Mouse (Mus musculus) heart, embryonic 12.5 days (tissue): ENCODE results near the gene Zfp119a. TPM values are rescaled to one million over a fixed set of nuclear protein-coding genes. Genes with fewer than 3 reads are reported as not detected.
"Not testable (repeated sequence)": the region's sequence is repeated elsewhere in the genome, so short reads cannot be mapped to it uniquely, and the experiment has no call there.

ENCODE experiments used
- ATAC-seq: fragments of 200-750 bp; cut with Nextera tagmentation; 2 replicates; pipeline ENCODE4 v1.8.0; 2017; ENCODE audit warnings: moderate TSS enrichment, moderate library complexity; ENCODE audit not compliant: insufficient number of reproducible peaks, low FRiP score
- H3K27ac ChIP-seq: fragments of 300-500 bp; sonication (generic); 2 replicates; pipeline ENCODE4 v1.5.1; 2016; ENCODE audit warnings: mild to moderate bottlenecking, moderate library complexity; ENCODE audit not compliant: poor library complexity, severe bottlenecking
- H3K27me3 ChIP-seq: fragments of 300-500 bp; sonication (generic); replicated peaks from 2 replicates; pipeline ENCODE4 v1.6.1; 2016; ENCODE audit warnings: mild to moderate bottlenecking, moderate library complexity
- H3K36me3 ChIP-seq: fragments of 300-500 bp; sonication (generic); 2 replicates; pipeline ENCODE4 v1.6.1; 2016; ENCODE audit warnings: mild to moderate bottlenecking, moderate library complexity
- H3K4me1 ChIP-seq: fragments of 300-500 bp; sonication (generic); replicated peaks from 2 replicates; pipeline ENCODE4 v1.6.1; 2016; ENCODE audit warnings: mild to moderate bottlenecking
- H3K4me2 ChIP-seq: fragments of 300-500 bp; sonication (generic); 2 replicates; pipeline ENCODE4 v1.6.1; 2016; ENCODE audit warnings: mild to moderate bottlenecking, moderate library complexity
- H3K4me3 ChIP-seq: fragments of 300-500 bp; sonication (generic); 2 replicates; pipeline ENCODE4 v1.5.1; 2016; ENCODE audit warnings: mild to moderate bottlenecking
- H3K9ac ChIP-seq: fragments of 300-500 bp; sonication (generic); 2 replicates; pipeline ENCODE4 v1.6.1; 2016; ENCODE audit warnings: mild to moderate bottlenecking, moderate library complexity
- H3K9me3 ChIP-seq: fragments of 300-500 bp; sonication (generic); replicated peaks from 2 replicates; pipeline ENCODE4 v1.6.1; 2016; ENCODE audit warnings: mild to moderate bottlenecking, moderate library complexity
- WGBS: fragments of 180-500 bp; shearing (Covaris S2); methylation state at CpG from one replicate; pipeline ENCODE4 v1.1.7; 2016; 5-methylcytosine and 5-hydroxymethylcytosine counted together
- polyA plus RNA-seq: library from polyadenylated mRNA; unstranded; fragments of >200 nt; fragmentation: Nextera tagmentation; extraction: Ambion mirVana; gene quantifications from 2 replicates; pipeline ENCODE4 v1.2.1, GENCODE M21; 2016

Gene Zfp119a
- polyA plus RNA-seq = 6.3 and 7.4 TPM in 2 replicates

DNA sequence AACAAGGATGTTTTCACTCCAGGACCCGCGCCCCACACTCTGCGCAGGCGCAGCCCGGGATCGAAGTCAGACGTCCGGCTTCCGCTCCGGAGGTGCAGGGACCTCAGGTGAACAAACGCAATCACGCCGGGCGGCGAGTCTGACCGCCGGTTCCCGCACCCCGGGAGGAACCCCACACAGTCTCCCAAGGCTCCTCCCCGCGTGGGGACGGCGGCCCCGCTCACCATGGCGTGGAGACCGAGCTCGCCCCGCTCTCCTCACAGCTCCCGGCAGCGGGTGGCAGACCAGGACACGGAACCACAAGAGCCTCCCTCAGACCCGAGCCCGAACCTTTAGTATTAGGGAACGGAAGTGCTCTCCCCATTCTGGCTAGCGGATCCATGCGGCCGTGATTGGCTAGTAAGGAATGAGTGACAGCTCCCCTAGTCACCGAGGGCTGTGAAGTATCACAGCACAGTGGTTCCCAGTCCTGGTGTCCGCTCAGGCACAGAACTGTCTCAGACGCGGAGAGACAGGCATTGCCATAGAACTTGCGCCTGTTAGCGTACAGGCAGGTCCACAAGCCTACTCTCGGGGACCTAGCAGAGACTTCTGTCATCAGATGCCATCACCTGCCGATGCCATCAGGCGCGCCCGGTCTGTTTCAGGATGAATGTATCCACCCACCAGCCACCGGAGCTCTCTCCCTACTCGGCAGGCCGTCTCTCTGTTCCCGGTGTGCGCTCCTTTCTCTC lies at the start of gene Zfp119a:
Gene Zfp119a, minus strand, starts transcription at position 295 of the 734 bp plus-strand sequence.
- peak within 1 kb of the TSS; percentile 82 for H3K9ac ChIP-seq
- H3K4me1 ChIP-seq, H3K9me3 ChIP-seq, H3K36me3 ChIP-seq, H3K27me3 ChIP-seq: not testable (repeated sequence)
- WGBS = under 1% methylated on average over 44 of the region's 53 CpGs
- peak within 1 kb of the TSS; percentile 58 for H3K4me3 ChIP-seq
- H3K27ac ChIP-seq = peak within 1 kb of the TSS; percentile 81
- H3K4me2 ChIP-seq = peak within 1 kb of the TSS; percentile 67
- peak; percentile 99 for ATAC-seq

DNA sequence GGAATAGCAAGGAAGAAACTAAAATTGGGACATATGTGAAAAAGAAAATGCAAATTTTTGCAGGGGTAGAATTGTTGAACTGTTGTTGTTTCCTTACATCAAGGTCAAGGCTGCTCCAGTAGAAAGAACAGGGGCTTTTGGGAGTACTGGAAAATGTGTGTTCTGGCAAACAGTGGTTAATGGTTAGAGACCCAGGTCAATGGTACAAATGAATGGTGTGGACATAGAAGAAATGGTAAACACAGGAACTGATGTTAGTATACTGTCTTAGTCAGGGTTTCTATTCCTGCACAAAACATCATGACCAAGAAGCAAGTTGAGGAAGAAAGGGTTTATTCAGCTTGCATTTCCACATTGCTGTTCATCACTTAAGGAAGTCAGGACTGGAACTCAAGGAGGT lies 27.9 kb upstream of the Zfp119a start:
- Histone ChIP-seq H3K9ac (no peak overlapping the region), H3K36me3 (no peaks in the 10 kb centered on the region), H3K9me3 (no peaks in the 10 kb centered on the region), H3K4me1 (no peaks in the 10 kb centered on the region), H3K4me2 (no peak overlapping the region), H3K27ac (no peak overlapping the region), H3K27me3 (no peaks in the 10 kb centered on the region), H3K4me3 (no peak overlapping the region)
- ATAC-seq = no peak

DNA sequence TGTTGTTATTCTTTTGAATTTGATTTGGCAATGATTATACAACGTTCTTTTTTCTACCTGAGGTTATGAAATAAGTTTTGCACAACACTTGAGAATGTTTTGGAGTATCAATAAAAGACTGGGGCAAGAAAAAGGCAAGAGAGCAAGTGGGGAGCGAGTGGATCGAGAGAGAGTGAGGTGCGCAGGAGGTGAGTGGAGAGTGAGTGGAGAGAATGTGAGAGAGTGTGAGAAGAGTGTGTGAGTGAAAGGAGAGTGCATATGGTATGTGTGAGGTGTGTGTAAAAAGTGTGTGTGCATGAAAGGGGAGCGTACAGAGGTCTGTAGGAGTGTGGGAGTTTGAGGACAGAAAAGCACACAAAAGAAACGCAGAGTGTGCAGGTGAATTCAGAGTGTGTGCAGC lies 25.4 kb upstream of the Zfp119a start:
- Histone ChIP-seq H3K36me3 (0 out of 2 replicates have a peak, but pooled peaks cover under 1% of the 10 kb centered on the region), H3K27ac (no peak overlapping the region), H3K4me3 (no peak overlapping the region), H3K27me3 (no peaks in the 10 kb centered on the region), H3K4me1 (no peaks in the 10 kb centered on the region), H3K9me3 (0 out of 2 replicates have a peak, but pooled peaks cover 4% of the 10 kb centered on the region), H3K4me2 (no peak overlapping the region), H3K9ac (no peak overlapping the region)
- no peak for ATAC-seq
- WGBS = 66% methylated on average over 6 of the region's 6 CpGs

DNA sequence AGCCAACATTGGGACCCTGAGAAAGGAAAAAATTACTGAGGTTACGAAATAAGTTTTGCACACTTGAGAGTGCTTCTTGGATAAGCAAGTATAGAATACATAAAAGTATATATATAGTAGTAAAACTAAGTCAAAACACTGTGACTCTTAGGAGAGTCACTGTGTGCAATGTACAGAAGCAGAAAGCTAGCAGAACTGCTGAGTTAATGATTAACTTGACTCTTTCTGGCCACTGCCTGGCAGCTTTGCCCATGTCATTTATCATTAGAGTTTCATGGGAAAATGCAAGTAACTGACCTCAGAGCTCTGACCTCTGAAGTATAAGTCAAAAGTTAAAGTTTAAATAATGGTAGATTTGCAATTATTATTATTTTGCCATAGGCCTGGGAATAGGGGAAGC lies 25.0 kb upstream of the Zfp119a start:
- H3K9me3 ChIP-seq = 0 out of 2 replicates have a peak, but pooled peaks cover 4% of the 10 kb centered on the region
- H3K4me2 ChIP-seq = no peak overlapping the region
- no peak overlapping the region for H3K4me3 ChIP-seq
- H3K9ac ChIP-seq = no peak overlapping the region
- no peak overlapping the region for H3K27ac ChIP-seq
- ATAC-seq = no peak
- 73% methylated on average over 1 of the region's 1 CpGs for WGBS
- 0 out of 2 replicates have a peak, but pooled peaks cover 3% of the 10 kb centered on the region for H3K36me3 ChIP-seq
- H3K4me1 ChIP-seq = no peaks in the 10 kb centered on the region
- no peaks in the 10 kb centered on the region for H3K27me3 ChIP-seq

DNA sequence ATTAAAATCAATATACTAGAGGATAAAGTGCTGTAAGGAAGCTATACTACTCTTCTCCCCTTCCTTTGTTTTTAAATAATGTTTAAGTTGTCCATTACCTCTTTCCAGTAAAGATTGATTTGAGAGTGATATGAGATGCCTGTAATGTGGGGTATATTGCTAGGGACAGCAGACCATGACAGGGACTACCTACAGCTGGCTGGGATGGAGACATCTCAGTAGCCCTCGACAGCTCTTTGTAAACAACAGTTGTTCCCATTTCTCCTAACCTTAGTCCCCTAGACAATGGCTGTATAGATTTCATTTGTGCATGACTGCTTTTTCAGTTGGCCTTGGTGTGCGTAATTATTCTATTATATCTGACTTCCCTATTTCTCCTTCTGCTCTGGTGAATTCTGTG lies 24.4 kb upstream of the Zfp119a start:
- no peak for ATAC-seq
- Histone ChIP-seq H3K9ac (no peak overlapping the region), H3K4me3 (no peak overlapping the region), H3K4me2 (no peak overlapping the region), H3K27ac (no peak overlapping the region), H3K27me3 (no peaks in the 10 kb centered on the region), H3K9me3 (peaks cover 6% of the 10 kb centered on the region), H3K4me1 (no peaks in the 10 kb centered on the region), H3K36me3 (peaks cover 7% of the 10 kb centered on the region)
- WGBS = 64% methylated on average over 2 of the region's 2 CpGs

DNA sequence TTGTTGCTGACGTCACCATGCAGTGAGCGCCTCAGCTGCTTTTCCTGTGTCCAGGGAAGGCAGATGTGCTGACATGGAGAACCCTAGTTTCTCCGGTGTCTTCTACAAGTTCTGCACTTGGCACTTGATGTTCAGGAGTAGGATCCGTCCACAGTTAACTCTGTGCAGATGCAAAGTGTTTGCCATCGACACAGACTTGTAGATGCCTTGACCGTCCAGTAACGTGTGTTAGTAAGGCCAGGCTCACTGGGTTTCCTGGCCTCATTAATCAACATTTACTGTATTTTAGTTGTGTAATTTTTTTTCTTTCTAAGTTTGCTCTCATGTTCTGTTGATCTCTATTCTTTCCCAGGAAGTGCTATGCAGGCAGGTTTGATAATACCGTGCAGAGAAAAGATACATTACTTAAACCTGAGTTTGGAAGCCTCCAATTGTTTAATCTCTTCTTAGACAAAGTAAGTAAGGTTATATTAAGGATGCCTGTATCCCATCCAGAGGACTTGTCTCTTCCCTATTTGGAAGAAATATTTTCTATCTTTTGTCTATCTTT lies 13.8 kb upstream of the Zfp119a start:
- Histone ChIP-seq H3K4me2 (peak overlapping the region; percentile 57), H3K36me3 (peaks cover 12% of the 10 kb centered on the region), H3K27ac (peak overlapping the region; percentile 68; the same call in 1 of the 2 replicates), H3K4me3 (peak overlapping the region; percentile 58), H3K9ac (peak overlapping the region; percentile 54; the same call in 1 of the 2 replicates)
- ATAC-seq, H3K4me1 ChIP-seq, H3K9me3 ChIP-seq, H3K27me3 ChIP-seq: not testable (repeated sequence)
- WGBS = 14% methylated on average over 6 of the region's 8 CpGs

DNA sequence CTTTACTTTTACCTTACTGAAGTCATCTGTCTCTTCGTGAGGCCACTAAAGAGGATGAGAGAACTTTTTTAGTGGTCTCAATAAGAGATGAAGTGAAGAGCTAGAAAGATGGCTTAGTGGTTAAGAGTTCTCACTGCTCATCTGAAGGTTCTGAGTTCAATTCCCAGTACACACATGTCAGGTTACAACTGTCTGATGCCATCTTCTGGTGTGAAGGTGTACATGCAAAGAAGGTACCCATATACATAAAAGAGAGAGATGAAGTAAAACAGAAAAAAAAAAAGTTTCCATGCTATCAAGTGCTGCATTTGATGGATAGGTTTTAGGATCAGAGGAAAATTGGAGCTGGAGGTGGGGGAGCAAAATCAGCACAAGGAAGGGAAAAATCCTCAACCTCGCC lies 6.2 kb upstream of the Zfp119a start:
- no peaks in the 10 kb centered on the region for H3K4me1 ChIP-seq
- H3K27ac ChIP-seq = no peak overlapping the region
- no peak for ATAC-seq
- peaks cover 7% of the 10 kb centered on the region for H3K27me3 ChIP-seq
- H3K36me3 ChIP-seq = no peaks in the 10 kb centered on the region
- H3K9ac ChIP-seq = no peak overlapping the region
- no peak overlapping the region for H3K4me3 ChIP-seq
- H3K9me3 ChIP-seq = no peaks in the 10 kb centered on the region
- H3K4me2 ChIP-seq = no peak overlapping the region
- WGBS = 46% methylated on average over 2 of the region's 2 CpGs

DNA sequence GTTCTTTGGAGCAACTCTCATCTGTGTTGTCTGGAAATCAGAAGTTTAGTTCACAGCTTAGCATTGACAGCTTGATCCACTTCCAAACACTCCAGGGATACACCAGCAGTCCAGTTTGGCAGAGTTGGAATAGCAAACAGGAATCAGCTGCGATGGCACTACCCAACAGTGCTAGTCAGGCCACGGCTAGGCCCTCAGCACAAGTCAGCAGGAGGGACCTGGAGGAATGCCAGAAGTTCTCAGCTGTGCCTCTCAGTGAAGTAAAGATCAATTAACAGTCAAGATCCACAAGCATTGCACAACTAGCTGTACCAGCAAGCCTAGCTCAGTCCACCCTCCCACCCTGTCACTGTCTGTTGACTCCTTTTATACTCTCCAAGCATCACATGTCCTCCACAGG lies 4.9 kb upstream of the Zfp119a start:
- Histone ChIP-seq H3K36me3 (no peaks in the 10 kb centered on the region), H3K27me3 (peaks cover 7% of the 10 kb centered on the region), H3K4me2 (no peak overlapping the region), H3K4me1 (no peaks in the 10 kb centered on the region), H3K9me3 (no peaks in the 10 kb centered on the region), H3K4me3 (no peak overlapping the region), H3K27ac (no peak overlapping the region), H3K9ac (no peak overlapping the region)
- no peak for ATAC-seq
- 52% methylated on average over 2 of the region's 2 CpGs for WGBS

DNA sequence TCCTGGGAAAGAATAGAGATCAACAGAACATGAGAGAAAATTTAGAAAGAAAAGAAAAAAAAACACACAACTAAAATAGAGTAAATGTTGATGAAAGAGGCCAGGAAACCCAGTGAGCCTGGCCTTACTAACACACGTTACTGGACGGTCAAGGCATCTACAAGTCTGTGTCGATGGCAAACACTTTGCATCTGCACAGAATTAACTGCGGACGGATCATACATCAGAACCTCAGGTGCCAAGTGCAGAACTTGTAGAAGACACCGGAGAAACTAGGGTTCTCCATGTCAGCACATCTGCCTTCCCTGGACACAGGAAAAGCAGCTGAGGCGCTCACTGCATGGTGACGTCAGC lies 471 bp downstream of the Zfp119a start:
- Histone ChIP-seq H3K4me3 (peak overlapping the region; percentile 58), H3K27ac (peak overlapping the region; percentile 62), H3K4me2 (peak overlapping the region; percentile 65), H3K9ac (peak overlapping the region; percentile 65)
- H3K4me1 ChIP-seq, ATAC-seq, H3K9me3 ChIP-seq, H3K36me3 ChIP-seq, H3K27me3 ChIP-seq: not testable (repeated sequence)
- under 1% methylated on average over 7 of the region's 8 CpGs for WGBS

DNA sequence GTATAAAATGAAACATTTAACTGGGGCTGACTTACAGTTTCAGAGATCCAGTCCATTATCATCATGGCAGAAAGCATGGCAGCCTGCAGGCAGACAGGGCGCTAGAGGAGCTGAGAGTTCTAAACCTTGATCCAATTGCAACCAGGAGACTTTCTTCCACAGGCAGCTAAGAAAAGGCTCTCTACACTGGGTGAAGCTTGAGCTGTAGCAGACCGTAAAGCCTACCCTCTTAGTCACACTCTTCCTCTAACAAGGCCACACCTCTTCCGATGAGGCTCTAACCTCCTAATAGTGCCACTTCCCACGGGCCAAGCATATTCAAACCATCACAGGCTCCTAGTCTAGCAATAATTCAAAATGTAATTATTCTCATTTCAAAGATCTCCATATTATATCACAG lies 1.5 kb downstream of the Zfp119a start:
- WGBS = 94% methylated on average over 4 of the region's 4 CpGs
- Histone ChIP-seq H3K4me2 (0 out of 2 replicates have a peak overlapping the region, but pooled peaks have one; percentile 4), H3K4me3 (no peak overlapping the region), H3K4me1 (peaks cover 4% of the 10 kb centered on the region; the same call in 1 of the 2 replicates), H3K27ac (no peak overlapping the region), H3K9me3 (0 out of 2 replicates have a peak, but pooled peaks cover 5% of the 10 kb centered on the region), H3K9ac (no peak overlapping the region), H3K36me3 (no peaks in the 10 kb centered on the region), H3K27me3 (no peaks in the 10 kb centered on the region)
- ATAC-seq = no peak

DNA sequence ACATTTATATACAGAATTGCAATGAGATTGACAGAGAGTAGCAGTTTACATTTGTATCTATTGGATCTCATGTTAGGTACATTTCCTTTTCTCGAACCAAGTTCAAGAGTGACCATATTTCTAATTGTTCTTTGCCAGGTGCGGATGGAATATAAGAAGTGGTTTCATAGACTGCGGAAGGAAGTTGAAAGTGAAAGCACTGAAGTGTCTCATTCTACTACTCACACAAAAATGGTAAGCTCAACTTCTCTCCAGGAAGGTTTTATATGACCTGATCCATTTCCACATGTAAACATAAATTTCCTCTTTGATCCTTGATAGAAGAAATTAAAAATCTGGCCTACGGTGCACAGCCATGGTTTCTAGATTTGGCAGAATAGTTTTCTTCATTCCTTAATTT lies 35.7 kb downstream of the Zfp119a start:
- no peaks in the 10 kb centered on the region for H3K36me3 ChIP-seq
- ATAC-seq = no peak
- no peaks in the 10 kb centered on the region for H3K27me3 ChIP-seq
- H3K9ac ChIP-seq = no peak overlapping the region
- H3K27ac ChIP-seq = no peak overlapping the region
- no peak overlapping the region for H3K4me3 ChIP-seq
- H3K4me1 ChIP-seq = no peaks in the 10 kb centered on the region
- 85% methylated on average over 4 of the region's 4 CpGs for WGBS
- 0 out of 2 replicates have a peak, but pooled peaks cover 7% of the 10 kb centered on the region for H3K9me3 ChIP-seq
- H3K4me2 ChIP-seq = no peak overlapping the region
